Mouse (Mus musculus) layer of hippocampus, adult 2 months (tissue): ENCODE measurements around the gene Ptprb. TPM values are rescaled to one million over a fixed set of nuclear protein-coding genes. Genes with fewer than 3 reads are reported as not detected.

Experiments
- DNase-seq, 2 experiments: peaks; one replicate each; pipeline ENCODE4 v3.0.0; 2022; ENCODE audit warnings: low spot score in 2 of 2
- H3K27ac ChIP-seq: fragments of 200-600 bp; 2 replicates; pipeline ENCODE4 v1.8.1; 2022
- H3K4me3 ChIP-seq: fragments of 200-600 bp; 2 replicates; pipeline ENCODE4 v1.8.1; 2022; ENCODE audit warnings: mild to moderate bottlenecking
- CTCF ChIP-seq: fragments of 200-600 bp; conservative IDR thresholded peaks from 2 replicates; pipeline ENCODE4 v1.8.1; 2022; ENCODE audit warnings: antibody characterized with exemption, mild to moderate bottlenecking, moderate library complexity
- total RNA-seq, 2 experiments: library from RNA; stranded (reverse); gene quantifications; 2 replicates each; pipeline ENCODE4 v1.2.3; 2021

The Ptprb gene
- total RNA-seq, 2 experiments from 2014 or later: 15.0 to 19.7 TPM

- Histone ChIP-seq H3K4me3 (no peak overlapping the region), H3K27ac (no peak overlapping the region)
- DNase-seq: no peak
- TF ChIP-seq CTCF: no peak
Observed at GRCm38 (mm10) chr10:116394585-116394984, 119.3 kb downstream of the Ptprb start.

GRCm38 (mm10) chr10:116396279-116396678, 121.0 kb downstream of the Ptprb start:
- no peak overlapping the region for H3K4me3 ChIP-seq
- TF ChIP-seq CTCF: no peak
- DNase-seq: no peak
- H3K27ac ChIP-seq: no peak overlapping the region

GRCm38 (mm10) chr10:116396966-116397365, 121.6 kb downstream of the Ptprb start:
- no peak for DNase-seq
- TF ChIP-seq CTCF: no peak
- Histone ChIP-seq H3K27ac (no peak overlapping the region), H3K4me3 (no peak overlapping the region)

GRCm38 (mm10) chr10:116397573-116397972, 122.2 kb downstream of the Ptprb start:
- no peak for TF ChIP-seq CTCF
- Histone ChIP-seq H3K4me3 (no peak overlapping the region), H3K27ac (no peak overlapping the region)
- DNase-seq: no peak

GRCm38 (mm10) chr10:116397973-116398372, 122.7 kb downstream of the Ptprb start:
- Histone ChIP-seq H3K4me3 (no peak overlapping the region), H3K27ac (no peak overlapping the region)
- DNase-seq: no peak
- TF ChIP-seq CTCF: no peak

- DNase-seq: no peak
- H3K4me3 ChIP-seq: no peak overlapping the region
- H3K27ac ChIP-seq: peak overlapping the region; percentile 49
- no peak for TF ChIP-seq CTCF
Observed at GRCm38 (mm10) chr10:116402742-116403425, 127.6 kb downstream of the Ptprb start.

- DNase-seq: no peak
- Histone ChIP-seq H3K4me3 (no peak overlapping the region), H3K27ac (peak overlapping the region; percentile 49)
- no peak for TF ChIP-seq CTCF
Observed at GRCm38 (mm10) chr10:116403679-116404078, 128.4 kb downstream of the Ptprb start.

- Histone ChIP-seq H3K4me3 (no peak overlapping the region), H3K27ac (no peak overlapping the region)
- no peak for DNase-seq
- no peak for TF ChIP-seq CTCF
Observed at GRCm38 (mm10) chr10:116405011-116405410, 129.7 kb downstream of the Ptprb start.

GRCm38 (mm10) chr10:116407684-116408359, 132.5 kb downstream of the Ptprb start:
- Histone ChIP-seq H3K4me3 (no peak overlapping the region; the same call in 1 of the 2 replicates), H3K27ac (peak overlapping the region; percentile 15; the same call in 1 of the 2 replicates)
- no peak for DNase-seq
- no peak for TF ChIP-seq CTCF

- Histone ChIP-seq H3K27ac (no peak overlapping the region), H3K4me3 (no peak overlapping the region)
- no peak for TF ChIP-seq CTCF
- no peak for DNase-seq
Observed at GRCm38 (mm10) chr10:116410826-116411225, 135.5 kb downstream of the Ptprb start.

GRCm38 (mm10) chr10:116416142-116416541, 140.8 kb downstream of the Ptprb start:
- DNase-seq: no peak

GRCm38 (mm10) chr10:116416726-116417125, 141.4 kb downstream of the Ptprb start:
- TF ChIP-seq CTCF: no peak
- DNase-seq: no peak
- H3K4me3 ChIP-seq: no peak overlapping the region
- peak overlapping the region; percentile 29 for H3K27ac ChIP-seq

More at GRCm38 (mm10) chr10:116416142-116416541, 140.8 kb downstream of the Ptprb start:
- Histone ChIP-seq H3K27ac (peak overlapping the region; percentile 29), H3K4me3 (no peak overlapping the region)
- TF ChIP-seq CTCF: no peak

- Histone ChIP-seq H3K4me3 (no peak overlapping the region), H3K27ac (no peak overlapping the region)
- TF ChIP-seq CTCF: 0 out of 2 replicates have a peak, but pooled peaks have one; percentile 13
- DNase-seq: no peak
Observed at GRCm38 (mm10) chr10:116418121-116418726, 142.9 kb downstream of the Ptprb start.
